Comparison of ENCODE assay signal across 25 mouse cellular contexts in genomic region chr4:40925568-40925967, GRCm38 (mm10). TPM values are rescaled to one million over a fixed set of nuclear protein-coding genes. Genes with fewer than 3 reads are reported as not detected.
DNase-seq lines count a peak whose midpoint lies in the region; ATAC-seq and TF ChIP-seq lines count a peak whose summit lies in the region.
"Had no signal": no experiment of that assay in that cellular context is flagged by ENCODE, and none has a peak within 500 bp of the region (broad histone marks: within the 10 kb centered on the region; RNA-seq: fewer than 3 reads in every experiment).

No protein-coding gene starts in this region.

- no peak overlapping the region for H3K4me2 ChIP-seq in kidney, embryonic 15.5 days
- no peak overlapping the region for H3K4me2 ChIP-seq in kidney, postnatal 0 days (ENCODE audit: low read length)
- H3K4me2 ChIP-seq in midbrain, embryonic 11.5 days: no peak overlapping the region
- no peak overlapping the region for H3K4me2 ChIP-seq in midbrain, embryonic 13.5 days (replicated peaks)
- no peak overlapping the region for H3K4me2 ChIP-seq in hindbrain, embryonic 16.5 days (ENCODE audit: low read length)
- H3K4me2 ChIP-seq: embryonic facial prominence, embryonic 13.5 days; embryonic facial prominence, embryonic 15.5 days; forebrain, embryonic 12.5 days had no signal

- TF ChIP-seq CTCF in kidney, postnatal 0 days (IDR thresholded peaks at IDR 0.05; ENCODE audit: low read depth): no peak

- no peaks in the 10 kb centered on the region for H3K36me3 ChIP-seq in kidney, embryonic 15.5 days
- no peaks in the 10 kb centered on the region for H3K36me3 ChIP-seq in kidney, postnatal 0 days (ENCODE audit: insufficient read depth, low read length)
- no peaks in the 10 kb centered on the region for H3K36me3 ChIP-seq in midbrain, embryonic 11.5 days (ENCODE audit: control insufficient read depth, insufficient read depth, low read length)
- no peaks in the 10 kb centered on the region for H3K36me3 ChIP-seq in midbrain, embryonic 13.5 days
- H3K36me3 ChIP-seq in hindbrain, embryonic 16.5 days (ENCODE audit: control insufficient read depth, insufficient read depth, low read length): no peaks in the 10 kb centered on the region
- H3K36me3 ChIP-seq: embryonic facial prominence, embryonic 13.5 days; embryonic facial prominence, embryonic 15.5 days; forebrain, embryonic 10.5 days; forebrain, embryonic 12.5 days had no signal

- H3K4me3 ChIP-seq in kidney, embryonic 15.5 days (replicated peaks): no peak overlapping the region
- H3K4me3 ChIP-seq in kidney, postnatal 0 days (replicated peaks; ENCODE audit: low read depth, low read length): no peak overlapping the region
- no peak overlapping the region for H3K4me3 ChIP-seq in midbrain, embryonic 11.5 days (ENCODE audit: low read depth, low read length)
- no peak overlapping the region for H3K4me3 ChIP-seq in midbrain, embryonic 13.5 days (replicated peaks)
- H3K4me3 ChIP-seq in hindbrain, embryonic 16.5 days (ENCODE audit: low read length): no peak overlapping the region
- H3K4me3 ChIP-seq: embryonic facial prominence, embryonic 13.5 days; embryonic facial prominence, embryonic 15.5 days; erythroblast, embryonic 14.5 days; forebrain, embryonic 10.5 days; forebrain, embryonic 12.5 days had no signal

- DNase-seq in kidney, adult 11 months: no peak
- DNase-seq in kidney, postnatal 0 days (ENCODE audit: low spot score): no peak
- DNase-seq in kidney, postnatal 36 days: no peak
- DNase-seq in midbrain, embryonic 11.5 days (ENCODE audit: low spot score, missing footprints): peak; percentile 60
- DNase-seq: adrenal gland, adult 2 months; adrenal gland, postnatal 10 days; adrenal gland, postnatal 25 days; cerebellum, adult 11 months; cerebellum, adult 18-20 months; cerebellum, adult 8-10 months; cerebellum, adult 9-11 months; cerebellum, postnatal 14 days; cerebellum, postnatal 36 days; embryo, embryonic 11 days had no signal

- no peaks in the 10 kb centered on the region for H3K27me3 ChIP-seq in kidney, embryonic 15.5 days
- H3K27me3 ChIP-seq in kidney, postnatal 0 days (ENCODE audit: insufficient read depth, low read length): no peaks in the 10 kb centered on the region
- no peaks in the 10 kb centered on the region for H3K27me3 ChIP-seq in midbrain, embryonic 11.5 days (ENCODE audit: control insufficient read depth, insufficient read depth, low read length)
- H3K27me3 ChIP-seq in midbrain, embryonic 13.5 days: no peaks in the 10 kb centered on the region
- H3K27me3 ChIP-seq in hindbrain, embryonic 16.5 days (replicated peaks; ENCODE audit: control insufficient read depth, insufficient read depth, low read length): no peaks in the 10 kb centered on the region
- H3K27me3 ChIP-seq: embryonic facial prominence, embryonic 13.5 days; embryonic facial prominence, embryonic 15.5 days; forebrain, embryonic 12.5 days had no signal

- WGBS in kidney, embryonic 15.5 days: 35% methylated on average over 3 of the region's 3 CpGs
- WGBS in kidney, postnatal 0 days: 39% methylated on average over 3 of the region's 3 CpGs
- WGBS in midbrain, embryonic 11.5 days: 23% methylated on average over 3 of the region's 3 CpGs
- 32% methylated on average over 3 of the region's 3 CpGs for WGBS in midbrain, embryonic 13.5 days
- WGBS in hindbrain, embryonic 16.5 days: 36% methylated on average over 3 of the region's 3 CpGs

- H3K4me1 ChIP-seq in kidney, embryonic 15.5 days: peaks cover 19% of the 10 kb centered on the region
- 0 out of 2 replicates have a peak, but pooled peaks cover 3% of the 10 kb centered on the region for H3K4me1 ChIP-seq in kidney, postnatal 0 days (replicated peaks; ENCODE audit: insufficient read depth, low read length)
- no peaks in the 10 kb centered on the region for H3K4me1 ChIP-seq in midbrain, embryonic 11.5 days (ENCODE audit: control insufficient read depth, insufficient read depth, low read length)
- H3K4me1 ChIP-seq in midbrain, embryonic 13.5 days (replicated peaks): no peaks in the 10 kb centered on the region
- no peaks in the 10 kb centered on the region for H3K4me1 ChIP-seq in hindbrain, embryonic 16.5 days (ENCODE audit: control insufficient read depth, insufficient read depth, low read depth, low read length)
- H3K4me1 ChIP-seq: embryonic facial prominence, embryonic 13.5 days; embryonic facial prominence, embryonic 15.5 days; forebrain, embryonic 10.5 days; forebrain, embryonic 12.5 days had no signal

- H3K9me3 ChIP-seq in kidney, embryonic 15.5 days (replicated peaks): no peaks in the 10 kb centered on the region
- H3K9me3 ChIP-seq in kidney, postnatal 0 days (replicated peaks; ENCODE audit: low read length): no peaks in the 10 kb centered on the region
- no peaks in the 10 kb centered on the region for H3K9me3 ChIP-seq in midbrain, embryonic 11.5 days (ENCODE audit: control insufficient read depth, low read length)
- H3K9me3 ChIP-seq in midbrain, embryonic 13.5 days: no peaks in the 10 kb centered on the region
- H3K9me3 ChIP-seq in hindbrain, embryonic 16.5 days (ENCODE audit: control insufficient read depth, low read length): no peaks in the 10 kb centered on the region
- H3K9me3 ChIP-seq: embryonic facial prominence, embryonic 13.5 days; embryonic facial prominence, embryonic 15.5 days; forebrain, embryonic 10.5 days; forebrain, embryonic 12.5 days had no signal

- peak overlapping the region; percentile 29 for H3K27ac ChIP-seq in kidney, embryonic 15.5 days
- H3K27ac ChIP-seq in kidney, postnatal 0 days: 0 out of 2 replicates have a peak overlapping the region, but pooled peaks have one; percentile 19
- no peak overlapping the region for H3K27ac ChIP-seq in midbrain, embryonic 11.5 days (ENCODE audit: low read depth, low read length)
- no peak overlapping the region for H3K27ac ChIP-seq in midbrain, embryonic 13.5 days
- no peak overlapping the region for H3K27ac ChIP-seq in hindbrain, embryonic 16.5 days (ENCODE audit: low read depth, low read length)
- H3K27ac ChIP-seq: embryonic facial prominence, embryonic 13.5 days; embryonic facial prominence, embryonic 15.5 days; forebrain, embryonic 10.5 days; forebrain, embryonic 12.5 days had no signal

- no peak overlapping the region for H3K9ac ChIP-seq in kidney, embryonic 15.5 days
- H3K9ac ChIP-seq in kidney, postnatal 0 days (ENCODE audit: low read depth, low read length): no peak overlapping the region
- no peak overlapping the region for H3K9ac ChIP-seq in midbrain, embryonic 11.5 days (ENCODE audit: low read length)
- no peak overlapping the region for H3K9ac ChIP-seq in midbrain, embryonic 13.5 days (replicated peaks)
- no peak overlapping the region for H3K9ac ChIP-seq in hindbrain, embryonic 16.5 days (ENCODE audit: low read depth, low read length)
- H3K9ac ChIP-seq: embryonic facial prominence, embryonic 13.5 days; embryonic facial prominence, embryonic 15.5 days; forebrain, embryonic 12.5 days had no signal

- ATAC-seq in kidney, embryonic 15.5 days (replicated peaks; ENCODE audit: low FRiP score): peak; percentile 41; the same call in 1 of the 2 replicates
- no peak for ATAC-seq in kidney, postnatal 0 days (replicated peaks; ENCODE audit: low FRiP score, low read depth)
- ATAC-seq in midbrain, embryonic 11.5 days (ENCODE audit: low FRiP score): no peak
- no peak for ATAC-seq in midbrain, embryonic 13.5 days
- no peak for ATAC-seq in hindbrain, embryonic 16.5 days
- ATAC-seq: forebrain, embryonic 14.5 days had no signal

RNA-seq across cellular contexts. Expression of gene Spink4, which starts 5.7 kb away (rescaled TPM):
- polyA plus RNA-seq in kidney, embryonic 15.5 days (2015; fragmentation: Nextera tagmentation; extraction: Ambion mirVana): 1.1 and 31.9 TPM in 2 replicates
- polyA plus RNA-seq in kidney, postnatal 0 days (2015; fragmentation: Nextera tagmentation; extraction: Ambion mirVana): 0.41 and 1.0 TPM in 2 replicates
- not detected in 2 replicates for polyA plus RNA-seq in midbrain, embryonic 11.5 days (2014; fragmentation: Nextera tagmentation; extraction: Ambion mirVana)
- polyA plus RNA-seq in midbrain, embryonic 13.5 days (2015; fragmentation: Nextera tagmentation; extraction: Ambion mirVana): not detected in 2 replicates
- polyA plus RNA-seq in hindbrain, embryonic 16.5 days (2015; fragmentation: Nextera tagmentation; extraction: Ambion mirVana): not detected in 2 replicates
- polyA plus RNA-seq: C2C12; embryonic facial prominence, embryonic 11.5 days; embryonic facial prominence, embryonic 13.5 days; embryonic facial prominence, embryonic 15.5 days; erythroblast, embryonic 14.5 days; forebrain, embryonic 10.5 days; forebrain, embryonic 12.5 days; forebrain, embryonic 14.5 days had no signal

RNA-seq across cellular contexts. Expression of gene Bag1, which starts 22.5 kb away (rescaled TPM):
- polyA plus RNA-seq in kidney, embryonic 15.5 days (2015; fragmentation: Nextera tagmentation; extraction: Ambion mirVana): 218 and 220 TPM in 2 replicates
- 284 and 295 TPM in 2 replicates for polyA plus RNA-seq in kidney, postnatal 0 days (2015; fragmentation: Nextera tagmentation; extraction: Ambion mirVana)
- polyA plus RNA-seq in midbrain, embryonic 11.5 days (2014; fragmentation: Nextera tagmentation; extraction: Ambion mirVana): 233 and 247 TPM in 2 replicates
- polyA plus RNA-seq in midbrain, embryonic 13.5 days (2015; fragmentation: Nextera tagmentation; extraction: Ambion mirVana): 182 and 186 TPM in 2 replicates
- 182 and 191 TPM in 2 replicates for polyA plus RNA-seq in hindbrain, embryonic 16.5 days (2015; fragmentation: Nextera tagmentation; extraction: Ambion mirVana)

RNA-seq across cellular contexts. Expression of gene Chmp5, which starts 22.6 kb away (rescaled TPM):
- 114 and 121 TPM in 2 replicates for polyA plus RNA-seq in kidney, embryonic 15.5 days (2015; fragmentation: Nextera tagmentation; extraction: Ambion mirVana)
- polyA plus RNA-seq in kidney, postnatal 0 days (2015; fragmentation: Nextera tagmentation; extraction: Ambion mirVana): 160 and 164 TPM in 2 replicates
- polyA plus RNA-seq in midbrain, embryonic 11.5 days (2014; fragmentation: Nextera tagmentation; extraction: Ambion mirVana): 159 and 169 TPM in 2 replicates
- polyA plus RNA-seq in midbrain, embryonic 13.5 days (2015; fragmentation: Nextera tagmentation; extraction: Ambion mirVana): 184 and 194 TPM in 2 replicates
- polyA plus RNA-seq in hindbrain, embryonic 16.5 days (2015; fragmentation: Nextera tagmentation; extraction: Ambion mirVana): 147 TPM in 2 replicates

RNA-seq across cellular contexts. Expression of gene Nfx1, which starts 45.1 kb away (rescaled TPM):
- polyA plus RNA-seq in kidney, embryonic 15.5 days (2015; fragmentation: Nextera tagmentation; extraction: Ambion mirVana): 87.3 and 87.9 TPM in 2 replicates
- 55.1 and 56.5 TPM in 2 replicates for polyA plus RNA-seq in kidney, postnatal 0 days (2015; fragmentation: Nextera tagmentation; extraction: Ambion mirVana)
- 89.5 and 94.0 TPM in 2 replicates for polyA plus RNA-seq in midbrain, embryonic 11.5 days (2014; fragmentation: Nextera tagmentation; extraction: Ambion mirVana)
- 107 and 109 TPM in 2 replicates for polyA plus RNA-seq in midbrain, embryonic 13.5 days (2015; fragmentation: Nextera tagmentation; extraction: Ambion mirVana)
- 87.5 and 102 TPM in 2 replicates for polyA plus RNA-seq in hindbrain, embryonic 16.5 days (2015; fragmentation: Nextera tagmentation; extraction: Ambion mirVana)

Comparison
In these comparisons a context has a peak if more than half of its experiments do, and no peak if none do; other contexts are left out.
1. H3K27ac ChIP-seq: peak in kidney, embryonic 15.5 days (single experiment) and kidney, postnatal 0 days (single experiment); none in midbrain, embryonic 11.5 days (single experiment), midbrain, embryonic 13.5 days (single experiment) and hindbrain, embryonic 16.5 days (single experiment).